Mouse (Mus musculus) small intestine, adult 2 months (tissue): ENCODE results near the gene Madcam1. TPM values are rescaled to one million over a fixed set of nuclear protein-coding genes. Genes with fewer than 3 reads are reported as not detected.

Experiments used
- H3K27ac ChIP-seq: fragments of 200-500 bp; 2 replicates; pipeline ENCODE4 v1.5.1; 2012; ENCODE audit warnings: low read depth, low read length, control low read depth, inconsistent platforms; ENCODE audit not compliant: insufficient read depth
- H3K27me3 ChIP-seq: fragments of 200-500 bp; 2 replicates; pipeline ENCODE4 v1.6.1; 2012; ENCODE audit warnings: mild to moderate bottlenecking, moderate library complexity, low read length, inconsistent platforms; ENCODE audit not compliant: control insufficient read depth, insufficient read depth
- H3K36me3 ChIP-seq: fragments of 200-500 bp; 2 replicates; pipeline ENCODE4 v1.6.1; 2012; ENCODE audit warnings: mild to moderate bottlenecking, low read length, control low read depth, inconsistent platforms; ENCODE audit not compliant: control insufficient read depth, insufficient read depth
- H3K4me1 ChIP-seq: fragments of 200-500 bp; 2 replicates; pipeline ENCODE4 v1.6.1; 2012; ENCODE audit warnings: low read length, inconsistent platforms, mixed read lengths; ENCODE audit not compliant: control insufficient read depth, insufficient read depth, insufficient read length
- H3K4me3 ChIP-seq: fragments of 200-500 bp; 2 replicates; pipeline ENCODE4 v1.5.1; 2012; ENCODE audit warnings: low read depth, mild to moderate bottlenecking, control low read depth, inconsistent platforms, low read length, moderate library complexity
- CTCF ChIP-seq: fragments of 200-500 bp; IDR thresholded peaks from 2 replicates; pipeline ENCODE4 v1.5.1; 2012; ENCODE audit warnings: low read depth, mild to moderate bottlenecking, control low read depth, inconsistent platforms, low read length, moderate library complexity, mixed read lengths; ENCODE audit not compliant: insufficient replicate concordance, insufficient read length; ENCODE audit errors: extremely low read depth
- POLR2A ChIP-seq: fragments of 200-500 bp; IDR thresholded peaks from 2 replicates; pipeline ENCODE4 v1.6.1; 2012; ENCODE audit warnings: low read depth, mild to moderate bottlenecking, control low read depth, inconsistent platforms, low read length, moderate library complexity
- WGBS: fragments of 180-500 bp; shearing (Covaris S2); methylation state at CpG from one replicate; pipeline ENCODE4 v1.1.7; 2018; 5-methylcytosine and 5-hydroxymethylcytosine counted together
- polyA plus RNA-seq: library from polyadenylated mRNA; depleted of rRNA; stranded (reverse); fragments of >200 nt; gene quantifications from 2 replicates; pipeline ENCODE4 v1.2.3, GENCODE M21; 2012

Madcam1 gene
- polyA plus RNA-seq, 1 experiment = 20.7 TPM

- Histone ChIP-seq H3K36me3 (peaks cover 2% of the 10 kb centered on the region; the same call in 1 of the 2 replicates), H3K4me3 (no peak overlapping the region), H3K4me1 (peaks cover 8% of the 10 kb centered on the region), H3K27ac (no peak overlapping the region), H3K27me3 (no peaks in the 10 kb centered on the region)
- TF ChIP-seq POLR2A (no peak), CTCF (no peak)
- WGBS = 95% methylated on average over 3 of the region's 3 CpGs
Observed at GRCm38 (mm10) chr10:79673054-79673453, 8.7 kb downstream of the Madcam1 start.

DNA sequence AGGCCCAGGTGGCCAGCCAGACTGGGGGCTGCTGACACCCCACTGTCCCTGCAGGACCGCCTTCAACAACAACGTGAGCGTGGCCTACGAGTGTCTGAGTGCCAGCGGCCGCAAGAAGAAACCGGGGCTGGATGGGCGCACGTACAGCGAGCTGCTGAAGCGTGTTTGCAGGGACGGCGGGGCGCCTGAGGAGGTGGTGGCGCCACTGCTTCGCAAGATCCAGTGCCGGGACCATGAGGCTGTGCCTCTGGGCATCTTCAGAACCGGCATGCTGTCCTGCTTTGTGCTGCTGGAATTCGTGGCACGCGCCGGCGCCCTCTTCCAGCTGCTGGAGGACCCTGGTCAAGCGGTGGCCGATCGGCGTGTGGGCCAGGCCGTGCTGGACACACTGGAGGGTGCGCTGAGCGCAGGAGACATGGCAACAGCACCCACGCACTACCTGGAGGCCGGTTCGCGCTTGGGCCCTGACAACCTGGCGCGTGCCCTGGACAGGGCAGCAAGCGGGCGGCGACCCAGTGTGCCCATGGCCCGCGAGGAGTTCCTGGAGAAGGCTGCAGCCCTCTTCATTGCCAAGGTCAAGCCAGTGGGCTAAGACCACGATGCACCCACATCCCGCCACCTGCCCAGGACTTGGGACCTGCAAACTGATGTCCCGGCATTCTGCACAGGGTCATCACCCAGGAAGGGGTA lies 11.1 kb downstream of the Madcam1 start:
- 83% methylated on average over 44 of the region's 44 CpGs for WGBS
- no peak overlapping the region for H3K4me3 ChIP-seq

DNA sequence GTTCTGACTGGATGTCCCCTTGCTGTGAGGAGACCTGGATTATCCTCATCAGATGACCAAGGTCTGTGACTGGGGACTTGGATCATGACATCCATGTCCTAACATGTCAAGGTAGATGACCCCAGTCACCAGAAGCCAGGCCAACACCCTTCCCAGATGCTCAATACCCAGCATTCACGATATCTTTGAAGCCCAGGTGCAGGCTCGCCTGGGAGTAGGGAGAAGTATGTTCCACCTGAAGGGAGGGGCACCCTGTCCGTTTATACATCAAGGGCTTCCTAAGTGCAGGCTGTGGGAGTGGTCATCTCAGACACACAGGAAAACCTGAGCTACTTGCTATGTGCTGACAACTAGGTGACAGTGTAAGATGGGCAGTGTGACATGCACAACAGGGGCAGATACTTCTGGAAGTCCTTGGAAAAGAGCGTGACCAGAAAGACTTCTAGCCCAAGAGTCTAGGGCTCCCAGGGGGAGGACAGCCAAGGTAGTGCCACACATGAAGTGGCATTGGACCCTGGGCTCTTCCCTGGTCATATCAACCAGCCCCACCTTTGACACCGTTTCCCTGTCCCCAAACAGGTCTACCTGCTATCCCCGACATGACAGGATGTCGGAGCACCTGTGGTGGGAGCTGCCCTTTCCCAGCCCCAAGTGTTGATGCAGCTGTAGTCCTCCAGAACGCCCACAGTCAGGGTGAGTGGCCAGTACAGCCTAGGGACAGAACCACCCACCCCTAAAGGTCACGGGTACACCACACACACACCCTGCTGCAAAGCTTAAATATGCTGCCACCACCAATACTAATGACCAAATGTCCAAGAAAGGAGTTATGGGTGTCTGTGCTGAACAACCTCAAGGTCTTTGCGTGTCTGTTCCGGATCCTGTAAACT lies 16.5 kb downstream of the Madcam1 start:
- Histone ChIP-seq H3K27ac (peak overlapping the region; percentile 71), H3K4me3 (peak overlapping the region; percentile 62), H3K36me3 (peaks cover 12% of the 10 kb centered on the region), H3K4me1 (peaks cover 21% of the 10 kb centered on the region), H3K27me3 (no peaks in the 10 kb centered on the region)
- WGBS = 10% methylated on average over 11 of the region's 11 CpGs
- TF ChIP-seq POLR2A (no peak), CTCF (no peak)

More for the DNA sequence above, 11.1 kb downstream of the Madcam1 start:
- no peak overlapping the region for H3K27ac ChIP-seq
- H3K27me3 ChIP-seq = no peaks in the 10 kb centered on the region
- peaks cover 3% of the 10 kb centered on the region for H3K4me1 ChIP-seq
- H3K36me3 ChIP-seq = peaks cover 2% of the 10 kb centered on the region; the same call in 1 of the 2 replicates
- TF ChIP-seq CTCF = no peak
- no peak for TF ChIP-seq POLR2A

DNA sequence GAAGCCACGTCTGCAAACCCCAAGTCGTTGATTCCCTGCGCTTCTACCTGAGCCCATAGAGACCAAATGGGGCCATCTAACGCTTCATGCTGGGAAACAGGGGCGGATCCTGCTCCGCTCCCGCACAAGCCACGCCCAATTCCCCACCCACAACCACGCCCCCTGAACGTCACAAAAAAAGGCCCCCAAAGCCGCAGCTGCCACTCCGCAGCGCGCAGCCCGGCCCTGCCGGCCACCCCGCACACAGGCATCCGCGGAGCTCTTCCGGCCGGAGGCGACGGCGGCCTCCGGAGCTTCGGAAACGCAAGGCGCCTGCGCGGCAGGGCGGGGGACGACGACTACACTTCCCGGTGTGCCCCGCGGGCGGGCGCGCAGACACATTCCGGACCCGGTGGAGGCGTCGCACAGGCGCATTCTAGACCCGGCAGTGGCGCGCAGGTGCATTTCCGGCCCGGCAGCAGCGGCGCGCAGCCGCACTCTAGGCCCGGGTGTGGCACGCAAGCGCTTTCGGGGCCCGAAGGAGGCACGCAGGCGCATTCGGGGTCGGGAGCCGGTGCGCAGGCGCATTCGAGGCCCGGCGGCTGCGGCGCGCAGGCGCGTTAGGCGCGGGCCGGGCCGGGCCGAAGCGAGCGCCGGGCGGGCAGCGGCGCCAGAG lies 17.4 kb downstream of the Madcam1 start, which contains the start of gene Cdc34:
Gene Cdc34, plus strand, starts transcription at position 605 of the 655 bp plus-strand sequence.
- Histone ChIP-seq H3K4me3 (peak within 1 kb of the TSS; percentile 99), H3K27ac (peak within 1 kb of the TSS; percentile 71), H3K4me1 (peaks cover 21% of the 10 kb centered on the region), H3K27me3 (no peaks in the 10 kb centered on the region), H3K36me3 (peaks cover 16% of the 10 kb centered on the region)
- under 1% methylated on average over 82 of the region's 84 CpGs for WGBS
- peak; percentile 95 for TF ChIP-seq POLR2A
- TF ChIP-seq CTCF = 0 out of 2 replicates have a peak, but pooled peaks have one; percentile 8

DNA sequence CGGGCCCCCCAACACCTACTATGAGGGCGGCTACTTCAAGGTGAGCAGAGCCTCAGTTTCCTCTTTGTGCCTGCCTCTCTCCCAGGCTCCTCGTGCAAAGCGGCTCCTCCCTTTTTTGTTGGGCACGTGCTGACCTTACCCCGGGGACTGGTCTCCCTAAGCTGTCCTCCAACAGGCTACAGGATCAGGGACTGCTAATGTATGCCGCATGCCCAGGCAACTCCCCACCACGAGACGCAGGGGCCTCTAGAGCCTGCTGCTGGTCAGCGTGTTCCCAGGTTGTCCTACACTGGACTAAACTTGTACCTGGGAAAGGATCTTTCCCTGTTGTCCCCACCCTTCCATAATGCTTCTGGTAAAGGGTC lies 18.2 kb downstream of the Madcam1 start:
- Histone ChIP-seq H3K27ac (peak overlapping the region; percentile 66), H3K27me3 (no peaks in the 10 kb centered on the region), H3K4me3 (peak overlapping the region; percentile 99), H3K4me1 (peaks cover 21% of the 10 kb centered on the region), H3K36me3 (peaks cover 24% of the 10 kb centered on the region)
- no peak for TF ChIP-seq CTCF
- TF ChIP-seq POLR2A = no peak
- under 1% methylated on average over 10 of the region's 10 CpGs for WGBS

DNA sequence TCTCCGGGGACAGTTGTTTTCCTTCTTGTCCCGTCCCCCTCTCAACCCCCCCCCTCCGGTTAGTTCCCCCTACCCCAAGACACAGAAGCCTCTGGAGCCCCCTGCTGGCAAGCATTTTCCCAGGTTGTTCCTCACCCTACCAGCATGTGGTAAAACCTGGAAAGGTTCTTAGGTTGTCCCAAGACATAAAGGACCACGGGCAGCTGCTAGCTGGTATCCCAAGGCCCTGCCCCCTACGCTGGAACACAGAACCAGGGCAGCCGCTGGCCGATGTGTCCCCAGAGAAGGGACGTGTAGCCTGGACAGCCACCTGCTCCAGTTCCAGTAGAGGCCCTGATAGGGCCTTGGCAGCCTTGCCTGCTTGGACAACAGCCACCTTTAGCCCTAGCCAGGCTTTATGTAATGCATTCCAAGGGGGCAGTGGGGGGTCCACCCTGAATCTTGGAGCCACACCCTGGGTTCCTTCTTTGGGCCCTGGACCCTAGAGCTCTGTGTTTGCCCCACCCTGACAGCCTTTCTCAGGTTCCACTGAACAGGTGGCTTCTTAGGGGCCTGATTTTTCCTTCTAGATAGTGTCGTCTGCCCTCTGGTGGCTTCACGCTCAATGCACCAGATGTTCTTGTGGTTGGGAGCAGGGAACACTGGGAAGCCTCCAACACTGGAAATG lies 18.7 kb downstream of the Madcam1 start:
- no peaks in the 10 kb centered on the region for H3K27me3 ChIP-seq
- peak overlapping the region; percentile 99 for H3K4me3 ChIP-seq
- peaks cover 21% of the 10 kb centered on the region for H3K4me1 ChIP-seq
- H3K36me3 ChIP-seq = peaks cover 29% of the 10 kb centered on the region
- TF ChIP-seq POLR2A (no peak), CTCF (peak; percentile 49; the same call in 1 of the 2 replicates)
- under 1% methylated on average over 10 of the region's 10 CpGs for WGBS
- peak overlapping the region; percentile 28; the same call in 1 of the 2 replicates for H3K27ac ChIP-seq
